Mouse (Mus musculus) A20 (cell line): ENCODE measurements at regions not wholly inside any gene's neighbourhood (a gene's known extent, or its start where the extent isn't known, plus 50 kb on each side); places are given as distances from the start of the nearest gene placed in this dataset.
"Not testable (repeated sequence)": the region's sequence is repeated elsewhere in the genome, so short reads cannot be mapped to it uniquely, and the experiment has no call there.

Experiments used
- DNase-seq: peaks from one replicate; pipeline ENCODE4 v3.0.0-alpha.2; 2011; ENCODE audit warnings: low read depth, low spot score

DNA sequence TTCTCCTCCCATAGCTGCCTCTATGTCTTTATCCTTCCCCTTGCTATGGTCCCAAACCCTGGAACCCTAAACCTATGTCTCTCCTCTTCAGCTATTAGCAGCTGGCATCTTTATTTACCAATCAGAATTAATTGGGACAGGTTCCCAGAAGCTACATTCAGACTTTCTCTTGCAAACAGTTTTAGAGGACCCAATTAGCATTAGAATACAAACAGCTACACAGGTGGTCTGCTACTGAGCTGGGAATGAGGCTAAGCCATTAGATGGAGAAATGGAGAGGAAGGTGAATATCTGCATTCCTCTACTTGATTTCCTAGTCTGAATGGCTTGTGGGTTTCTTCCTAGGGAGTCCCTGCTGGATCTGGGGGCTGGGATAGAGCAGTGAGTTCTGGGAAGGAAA lies 611.9 kb downstream of the A830018L16Rik start:
- no peak for DNase-seq

GRCm38 (mm10) chr1:12027442-12027841 lies 613.5 kb downstream of the A830018L16Rik start:
- DNase-seq: no peak

GRCm38 (mm10) chr1:12028074-12028473 lies 614.2 kb downstream of the A830018L16Rik start:
- DNase-seq: no peak

DNA sequence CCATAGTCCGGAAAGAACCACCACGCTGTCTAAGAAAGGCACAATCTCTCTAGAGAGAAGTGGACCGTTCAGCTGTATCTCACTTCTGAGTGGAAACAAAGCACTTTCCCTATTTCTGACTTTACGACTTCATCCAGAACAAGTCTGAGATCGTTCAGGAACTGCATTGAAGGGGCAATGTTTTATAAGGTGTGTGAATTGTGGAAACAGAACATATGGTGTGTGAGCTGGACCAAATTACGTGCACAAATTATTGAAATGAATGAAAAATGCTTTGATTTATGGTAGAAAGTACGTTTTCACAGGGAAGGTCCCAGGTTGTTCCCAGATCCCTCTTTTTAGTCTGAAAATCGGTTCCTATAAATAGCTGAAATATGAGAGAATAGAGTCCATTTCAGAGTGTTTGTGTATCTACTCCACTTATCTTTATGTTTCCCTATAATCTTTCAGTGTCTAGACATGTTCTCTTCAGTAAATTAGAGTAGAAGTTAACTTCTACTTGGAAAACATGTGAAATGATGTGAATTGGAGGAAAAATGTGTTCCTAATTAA lies 638.1 kb downstream of the A830018L16Rik start:
- DNase-seq: no peak

DNA sequence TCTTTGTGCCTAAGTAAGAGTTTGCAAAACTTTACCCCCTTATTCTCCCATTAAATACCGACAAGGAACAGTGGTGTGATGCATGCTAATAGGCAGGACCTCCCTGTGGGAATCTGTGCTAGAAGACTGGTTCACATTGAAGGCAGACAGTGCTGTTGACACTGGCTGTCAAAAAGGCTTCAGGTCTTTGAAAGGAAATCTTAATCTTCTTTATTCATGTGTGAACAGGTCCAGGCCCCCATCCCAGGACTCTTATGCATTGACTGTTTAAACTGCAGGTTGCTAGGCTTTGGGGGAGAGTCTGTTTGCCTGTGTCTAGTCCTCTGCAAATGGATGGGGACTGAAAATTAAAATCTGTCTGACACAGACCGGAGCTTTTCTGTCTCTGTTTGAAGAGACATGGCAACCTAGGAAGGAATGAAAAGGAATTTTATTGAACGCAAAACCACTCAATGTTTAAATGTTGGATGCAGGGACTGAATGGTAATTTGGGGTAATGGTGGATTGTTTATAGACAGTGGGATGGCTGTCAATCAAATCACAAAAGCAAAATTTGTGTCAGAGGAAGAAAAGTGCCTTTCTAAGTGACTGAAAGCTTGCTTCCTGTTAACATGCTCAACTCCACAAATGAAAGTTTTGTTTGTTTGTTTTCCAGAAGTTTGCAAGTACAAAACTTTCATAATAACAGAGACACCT lies 642.1 kb downstream of the A830018L16Rik start:
- DNase-seq: no peak

DNA sequence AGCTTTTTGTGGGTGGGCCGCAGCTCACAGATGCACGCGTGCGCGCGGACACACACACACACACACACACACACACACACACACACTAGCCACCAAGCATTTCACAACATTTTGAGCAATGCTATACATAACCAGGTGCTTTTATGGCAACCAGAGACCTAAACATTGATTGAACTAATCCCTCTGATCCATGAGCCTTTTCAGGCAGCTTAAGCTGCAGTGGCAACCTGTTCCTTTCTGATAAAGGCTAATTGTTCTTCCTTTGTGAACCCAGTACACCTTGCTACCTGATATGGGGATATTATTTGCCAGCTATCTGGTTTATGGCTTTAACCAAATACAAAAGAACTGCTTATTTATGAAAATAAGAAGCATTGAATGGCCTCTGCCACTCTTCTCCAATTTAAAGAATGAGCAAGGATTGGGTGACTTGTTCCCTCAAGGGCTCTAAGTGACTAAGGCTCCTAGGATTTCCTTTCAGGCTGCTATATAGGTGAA lies 651.2 kb downstream of the A830018L16Rik start:
- no peak for DNase-seq

- no peak for DNase-seq
Observed at GRCm38 (mm10) chr1:12092564-12093504, 678.9 kb downstream of the A830018L16Rik start.

DNA sequence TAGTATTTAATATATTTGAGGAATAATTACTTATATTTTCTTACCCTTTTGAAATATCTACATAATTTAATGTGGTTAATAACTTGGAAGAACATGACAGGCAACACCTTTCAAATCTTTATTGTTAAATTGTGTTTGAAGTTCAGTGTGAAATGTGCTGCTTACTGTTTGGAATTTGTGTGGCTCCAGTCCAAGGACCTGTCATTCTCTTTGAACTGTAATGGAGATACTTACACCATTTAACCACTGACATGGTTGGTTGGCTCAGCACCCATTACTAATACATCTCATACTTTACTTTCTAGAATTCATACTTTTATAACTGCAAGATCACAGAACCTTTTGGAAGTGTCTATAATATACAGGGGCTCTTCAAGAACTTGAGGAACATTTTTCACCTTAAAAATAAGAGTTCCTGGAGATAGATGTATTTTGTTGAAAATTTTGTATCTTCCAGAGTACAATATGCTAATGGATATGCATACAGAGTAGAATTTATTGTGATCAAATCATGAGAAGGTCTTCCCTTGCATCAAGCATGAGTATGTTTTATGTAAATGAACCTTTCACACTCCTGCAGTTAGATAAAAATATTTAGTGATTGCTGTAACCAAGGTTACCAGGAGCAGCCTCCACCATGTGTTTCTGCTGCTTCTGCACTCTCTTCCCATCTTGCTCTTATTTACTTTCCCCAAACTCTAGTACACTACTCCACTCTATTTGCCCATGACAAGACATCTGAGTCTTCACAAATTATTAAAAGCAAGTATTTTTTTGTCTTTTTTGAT lies 701.3 kb downstream of the A830018L16Rik start:
- DNase-seq: no peak

GRCm38 (mm10) chr1:12117083-12117482 lies 703.2 kb downstream of the A830018L16Rik start:
- DNase-seq: no peak

DNA sequence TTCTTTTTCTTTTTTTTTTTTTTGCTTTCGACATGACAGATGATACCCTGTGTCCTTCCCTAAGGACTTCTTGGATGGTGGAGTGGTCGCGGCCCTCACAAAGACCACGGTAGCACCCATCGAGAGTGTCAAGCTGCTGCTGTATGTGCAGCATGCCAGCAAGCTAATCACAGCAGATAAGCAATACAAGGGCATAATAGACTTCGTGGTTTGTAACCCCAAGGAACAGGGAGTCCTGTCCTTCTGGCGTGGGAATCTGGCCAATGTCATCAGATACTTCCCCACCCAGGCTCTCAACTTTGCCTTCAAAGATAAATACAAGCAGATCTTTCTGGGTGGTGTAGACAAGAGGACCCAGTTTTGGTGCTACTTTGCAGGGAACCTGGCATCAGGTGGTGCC lies 707.0 kb downstream of the A830018L16Rik start:
- DNase-seq: no peak

GRCm38 (mm10) chr1:12126611-12127010 lies 712.7 kb downstream of the A830018L16Rik start:
- not testable (repeated sequence) for DNase-seq

DNA sequence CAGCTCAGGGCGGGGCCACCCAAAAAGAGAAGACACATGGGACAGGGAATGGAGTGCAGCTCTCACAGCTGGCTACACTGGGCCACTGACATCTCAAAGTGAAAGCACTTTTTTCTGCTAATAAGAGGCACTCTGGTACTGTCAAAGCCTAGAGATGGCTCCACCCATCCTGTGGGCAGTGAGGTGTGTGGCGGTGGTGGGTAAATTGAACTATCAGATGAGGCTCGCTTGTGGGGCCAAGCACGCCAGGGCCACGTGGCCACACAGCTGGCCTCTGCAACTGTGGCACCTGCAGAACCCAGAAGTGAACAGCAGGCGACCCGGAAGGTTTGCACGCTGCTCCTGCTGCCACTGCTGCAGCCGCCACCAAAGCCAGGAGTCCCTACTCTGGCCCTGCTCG lies 756.6 kb downstream of the A830018L16Rik start:
- DNase-seq: peak; percentile 88

DNA sequence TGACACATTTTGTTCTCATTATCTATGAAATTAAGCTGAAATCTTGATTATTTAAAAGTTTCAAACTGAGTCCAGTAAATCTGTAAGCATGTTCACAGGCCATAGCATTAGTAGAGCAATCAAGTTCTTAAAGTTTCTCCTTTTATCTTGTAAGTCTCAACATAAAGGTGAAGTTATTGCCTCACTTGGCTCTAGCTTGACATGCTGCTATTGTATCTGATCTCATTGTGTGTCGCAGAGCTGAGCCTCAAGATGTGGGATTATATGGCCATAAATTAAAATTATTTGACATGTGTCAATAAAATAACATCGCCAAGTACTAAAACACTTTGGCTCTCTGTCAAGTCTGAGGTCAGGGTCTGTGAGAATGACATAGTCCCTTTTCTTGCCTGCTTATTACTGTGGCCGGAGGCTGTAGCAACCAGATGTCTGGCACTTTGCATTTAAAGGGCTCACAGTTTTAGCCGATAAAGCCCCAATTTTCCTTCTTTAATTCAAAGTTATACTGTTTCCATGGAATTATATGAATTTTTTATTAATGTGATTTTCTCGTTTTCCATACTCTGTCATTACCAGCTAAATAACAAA lies 775.8 kb downstream of the A830018L16Rik start:
- no peak for DNase-seq

DNA sequence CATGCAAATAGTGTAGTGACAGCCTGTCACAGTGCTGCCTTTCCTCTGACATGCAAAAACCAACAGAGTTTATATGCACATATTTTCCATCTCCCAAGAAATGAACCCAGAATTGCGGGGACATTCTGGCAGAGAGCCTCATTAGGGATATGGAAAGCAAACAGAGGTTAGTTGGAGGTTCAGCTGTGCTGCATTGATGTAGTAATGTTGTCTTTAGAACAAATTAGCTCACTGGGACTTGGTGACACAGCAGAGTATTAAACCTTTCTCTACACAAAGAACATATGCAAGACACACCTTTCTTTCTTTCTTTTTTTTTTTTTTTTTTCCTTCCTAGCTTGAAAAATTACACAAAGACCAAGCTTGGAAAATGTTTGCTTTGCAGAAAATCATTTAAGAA lies 778.7 kb downstream of the A830018L16Rik start:
- DNase-seq: no peak

DNA sequence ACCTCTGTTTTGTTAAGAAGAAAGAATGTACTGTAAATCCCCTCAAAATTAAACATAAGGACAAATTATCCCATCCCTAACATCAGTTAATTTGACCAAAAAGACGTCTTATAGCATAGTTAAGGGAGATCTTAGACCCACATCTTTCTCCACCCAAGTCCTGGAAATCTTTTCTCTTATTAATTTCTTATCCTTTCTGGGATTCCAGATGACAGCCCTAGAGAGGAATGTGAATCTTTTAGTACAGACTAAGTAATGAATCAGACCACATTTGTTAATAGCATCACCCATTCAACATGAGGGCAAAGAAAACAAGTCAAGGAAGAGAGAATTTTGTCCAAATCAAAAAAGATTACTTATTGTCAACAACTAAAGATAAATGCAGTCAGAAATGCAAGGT lies 817.2 kb downstream of the A830018L16Rik start:
- no peak for DNase-seq

DNA sequence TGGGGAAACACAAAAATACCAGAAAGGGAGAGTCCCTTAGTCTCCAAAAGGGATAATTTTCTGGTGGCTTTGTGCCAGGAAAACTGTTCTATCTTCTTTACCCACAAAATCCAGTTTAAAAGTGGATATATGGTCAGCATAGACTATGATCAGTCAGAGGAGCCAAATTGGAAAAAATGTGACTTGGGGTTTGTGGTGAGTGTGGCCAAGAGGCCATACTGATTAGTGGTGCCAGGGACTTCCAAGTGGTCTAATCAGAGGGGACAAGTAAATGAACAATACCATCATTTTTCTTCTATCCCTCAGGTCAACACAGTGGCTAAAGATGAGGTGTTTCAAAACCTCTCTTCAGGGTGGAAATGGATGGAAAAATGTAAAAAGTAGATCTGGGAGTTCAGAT lies 828.2 kb downstream of the A830018L16Rik start:
- no peak for DNase-seq

DNA sequence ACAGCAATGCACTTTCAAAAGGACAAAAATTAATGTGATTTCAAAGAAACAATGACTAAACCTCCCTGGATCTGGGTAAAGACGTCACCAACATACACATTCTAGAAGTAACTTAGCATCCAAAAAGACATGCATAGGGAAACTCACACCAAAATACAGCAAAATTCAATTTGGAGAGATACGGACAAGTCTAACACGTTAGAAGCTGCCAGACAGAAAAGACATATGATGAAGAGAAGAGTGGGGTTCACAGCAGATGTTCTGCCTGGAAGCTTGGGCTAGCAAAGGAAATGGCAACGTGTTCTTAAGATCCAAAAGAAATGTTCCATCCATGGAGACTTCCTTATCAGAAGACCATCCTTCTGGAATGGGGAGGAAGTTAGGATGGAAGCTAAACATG lies 868.6 kb downstream of the A830018L16Rik start:
- DNase-seq: no peak

GRCm38 (mm10) chr1:12285551-12285950 lies 871.6 kb downstream of the A830018L16Rik start:
- DNase-seq: no peak

GRCm38 (mm10) chr1:12286026-12286425 lies 872.1 kb downstream of the A830018L16Rik start:
- DNase-seq: no peak

- no peak for DNase-seq
Observed at GRCm38 (mm10) chr1:12288521-12288920, 874.6 kb downstream of the A830018L16Rik start.

DNA sequence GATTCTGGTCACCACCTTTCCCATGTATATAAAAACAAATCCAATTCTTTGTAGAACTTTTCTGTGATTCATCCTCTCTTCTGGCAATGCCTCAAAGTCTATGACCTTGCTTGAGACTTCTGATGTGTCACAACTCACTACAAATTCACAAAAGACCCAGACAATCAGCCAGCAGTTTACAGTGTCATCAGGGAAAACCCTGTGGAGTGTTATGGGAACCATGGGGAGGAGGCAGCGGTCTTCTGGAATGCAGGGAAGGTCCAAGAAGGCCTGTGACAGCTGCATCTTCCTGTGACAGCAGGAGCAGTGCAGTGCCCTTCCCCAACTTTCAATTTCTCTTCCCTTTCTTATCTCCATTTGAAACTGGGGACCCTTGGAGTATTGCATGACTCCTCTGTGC lies 877.9 kb downstream of the A830018L16Rik start:
- DNase-seq: no peak
